Comparison of ENCODE assay signal across 24 mouse cellular contexts in genomic region chr14:86230609-86231008, GRCm38 (mm10).
A peak's percentile ranks its signal among the peaks of the same experiment; 100 is the strongest.
DNase-seq lines count a peak whose midpoint lies in the region; ATAC-seq and TF ChIP-seq lines count a peak whose summit lies in the region.
"Had no signal": no experiment of that assay in that cellular context is flagged by ENCODE, and none has a peak within 500 bp of the region (broad histone marks: within the 10 kb centered on the region; RNA-seq: fewer than 3 reads in every experiment).

No protein-coding gene starts in this region.

- no peaks in the 10 kb centered on the region for H3K27me3 ChIP-seq in kidney, adult 2 months (replicated peaks; ENCODE audit: control insufficient read depth, insufficient read depth, low read length)
- H3K27me3 ChIP-seq in kidney, embryonic 14.5 days (ENCODE audit: control insufficient read depth, insufficient read depth, low read length): no peaks in the 10 kb centered on the region
- no peaks in the 10 kb centered on the region for H3K27me3 ChIP-seq in neural tube, embryonic 15.5 days (replicated peaks)
- H3K27me3 ChIP-seq: embryonic facial prominence, embryonic 15.5 days; hindbrain, embryonic 13.5 days had no signal

- no peak overlapping the region for H3K4me3 ChIP-seq in kidney, adult 2 months (ENCODE audit: insufficient read depth, low read depth, low read length)
- no peak overlapping the region for H3K4me3 ChIP-seq in kidney, embryonic 14.5 days (ENCODE audit: low read length)
- H3K4me3 ChIP-seq in neural tube, embryonic 15.5 days (replicated peaks): no peak overlapping the region
- H3K4me3 ChIP-seq: embryonic facial prominence, embryonic 15.5 days; erythroblast, embryonic 14.5 days; forebrain, embryonic 10.5 days; heart, embryonic 10.5 days; hindbrain, embryonic 13.5 days had no signal

- no peaks in the 10 kb centered on the region for H3K36me3 ChIP-seq in kidney, adult 2 months (ENCODE audit: control insufficient read depth, insufficient read depth, low read length)
- H3K36me3 ChIP-seq in kidney, embryonic 14.5 days (ENCODE audit: control insufficient read depth, insufficient read depth, low read length): no peaks in the 10 kb centered on the region
- H3K36me3 ChIP-seq in neural tube, embryonic 15.5 days: no peaks in the 10 kb centered on the region
- H3K36me3 ChIP-seq: embryonic facial prominence, embryonic 15.5 days; forebrain, embryonic 10.5 days; G1E; heart, embryonic 10.5 days; hindbrain, embryonic 13.5 days had no signal

- H3K4me2 ChIP-seq in kidney, embryonic 14.5 days (replicated peaks; ENCODE audit: low read depth, low read length): no peak overlapping the region
- no peak overlapping the region for H3K4me2 ChIP-seq in neural tube, embryonic 15.5 days
- H3K4me2 ChIP-seq: embryonic facial prominence, embryonic 15.5 days; hindbrain, embryonic 13.5 days had no signal

- no peaks in the 10 kb centered on the region for H3K9me3 ChIP-seq in kidney, embryonic 14.5 days (ENCODE audit: control insufficient read depth, low read length)
- H3K9me3 ChIP-seq in neural tube, embryonic 15.5 days (replicated peaks): no peaks in the 10 kb centered on the region
- H3K9me3 ChIP-seq: embryonic facial prominence, embryonic 15.5 days; forebrain, embryonic 10.5 days; heart, embryonic 10.5 days; hindbrain, embryonic 13.5 days had no signal

- ATAC-seq in kidney, embryonic 14.5 days (ENCODE audit: low FRiP score, low TSS enrichment): no peak
- peak; percentile 59 for ATAC-seq in inflammation-experienced regulatory T-cells, adult 6 months
- ATAC-seq in neural tube, embryonic 15.5 days (ENCODE audit: low FRiP score): no peak
- ATAC-seq: forebrain, embryonic 14.5 days; hindbrain, postnatal 0 days; intestine, embryonic 16.5 days had no signal

- peak; percentile 65 for DNase-seq in kidney, adult 2 months
- DNase-seq in A20 (ENCODE audit: low read depth, low spot score): peak; percentile 21
- peak; percentile 23 for DNase-seq in Muller cell, postnatal 12 days (ENCODE audit: inconsistent ontology term)
- DNase-seq in urinary bladder, postnatal 10 days (ENCODE audit: low spot score): no peak
- DNase-seq: adrenal gland, adult 2 months; adrenal gland, postnatal 25 days; cerebellum, adult 18-20 months; cerebellum, postnatal 10 days; embryo, embryonic 11 days; gastrocnemius, postnatal 36 days; heart, adult 11 months; heart, postnatal 10 days had no signal

- no peaks in the 10 kb centered on the region for H3K4me1 ChIP-seq in kidney, adult 2 months (ENCODE audit: control insufficient read depth, insufficient read depth, low read length)
- H3K4me1 ChIP-seq in kidney, embryonic 14.5 days (ENCODE audit: control insufficient read depth, insufficient read depth, low read length): no peaks in the 10 kb centered on the region
- H3K4me1 ChIP-seq in neural tube, embryonic 15.5 days: no peaks in the 10 kb centered on the region
- H3K4me1 ChIP-seq: embryonic facial prominence, embryonic 15.5 days; forebrain, embryonic 10.5 days; heart, embryonic 10.5 days; hindbrain, embryonic 13.5 days had no signal

- no peak overlapping the region for H3K9ac ChIP-seq in kidney, embryonic 14.5 days (ENCODE audit: low read depth, low read length)
- no peak overlapping the region for H3K9ac ChIP-seq in neural tube, embryonic 15.5 days (replicated peaks)
- H3K9ac ChIP-seq: embryonic facial prominence, embryonic 15.5 days; hindbrain, embryonic 13.5 days had no signal

- no peak for TF ChIP-seq CTCF in kidney, adult 2 months (conservative IDR thresholded peaks at IDR 0.05; ENCODE audit: insufficient read depth, insufficient read length, low read depth, low read length)

- TF ChIP-seq POLR2A in kidney, adult 2 months (IDR thresholded peaks at IDR 0.05; ENCODE audit: low read depth, low read length): no peak

- H3K27ac ChIP-seq in kidney, adult 2 months (ENCODE audit: insufficient read depth, low read depth, low read length): no peak overlapping the region
- no peak overlapping the region for H3K27ac ChIP-seq in kidney, embryonic 14.5 days (ENCODE audit: low read depth, low read length)
- no peak overlapping the region for H3K27ac ChIP-seq in neural tube, embryonic 15.5 days (replicated peaks)
- H3K27ac ChIP-seq: embryonic facial prominence, embryonic 15.5 days; forebrain, embryonic 10.5 days; heart, embryonic 10.5 days; hindbrain, embryonic 13.5 days; hindbrain, postnatal 0 days had no signal

- WGBS in kidney, adult 2 months: 67% methylated on average over 1 of the region's 1 CpGs
- WGBS in kidney, embryonic 14.5 days: 63% methylated on average over 1 of the region's 1 CpGs
- WGBS in neural tube, embryonic 15.5 days: 60% methylated on average over 1 of the region's 1 CpGs
